Mouse (Mus musculus) spleen, postnatal 0 days (tissue): ENCODE results near the gene Acmsd. TPM values are rescaled to one million over a fixed set of nuclear protein-coding genes. Genes with fewer than 3 reads are reported as not detected.

Experiments used
- polyA plus RNA-seq: library from polyadenylated mRNA; unstranded; fragments of >200 nt; fragmentation: Nextera tagmentation; extraction: Ambion mirVana; gene quantifications from 2 replicates; pipeline ENCODE4 v1.2.1, GENCODE M21; 2015

Acmsd gene
- 4.5 and 5.6 TPM in 2 replicates for polyA plus RNA-seq

DNA sequence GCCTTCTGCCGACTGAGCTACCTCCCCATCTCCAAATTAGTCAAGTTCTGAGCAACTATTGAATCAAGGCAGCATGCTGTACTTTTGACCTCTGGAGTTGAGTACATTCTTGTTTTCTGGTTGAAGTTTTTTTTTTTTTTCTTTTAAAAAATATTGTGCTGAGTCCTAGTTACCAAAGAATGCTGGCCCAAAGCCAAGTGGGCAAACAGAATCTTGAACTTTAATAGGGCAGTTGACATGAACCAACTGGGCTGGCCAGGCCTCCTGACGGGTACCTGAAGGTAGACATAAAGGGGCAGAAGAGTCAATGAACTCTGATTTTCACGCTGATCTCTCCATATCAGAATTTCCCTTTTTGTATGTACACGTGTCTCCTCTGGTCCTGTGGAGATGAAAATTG is at the start of gene Acmsd:
Gene Acmsd (plus strand): TSS at position 318 of the 400 bp plus-strand sequence.

DNA sequence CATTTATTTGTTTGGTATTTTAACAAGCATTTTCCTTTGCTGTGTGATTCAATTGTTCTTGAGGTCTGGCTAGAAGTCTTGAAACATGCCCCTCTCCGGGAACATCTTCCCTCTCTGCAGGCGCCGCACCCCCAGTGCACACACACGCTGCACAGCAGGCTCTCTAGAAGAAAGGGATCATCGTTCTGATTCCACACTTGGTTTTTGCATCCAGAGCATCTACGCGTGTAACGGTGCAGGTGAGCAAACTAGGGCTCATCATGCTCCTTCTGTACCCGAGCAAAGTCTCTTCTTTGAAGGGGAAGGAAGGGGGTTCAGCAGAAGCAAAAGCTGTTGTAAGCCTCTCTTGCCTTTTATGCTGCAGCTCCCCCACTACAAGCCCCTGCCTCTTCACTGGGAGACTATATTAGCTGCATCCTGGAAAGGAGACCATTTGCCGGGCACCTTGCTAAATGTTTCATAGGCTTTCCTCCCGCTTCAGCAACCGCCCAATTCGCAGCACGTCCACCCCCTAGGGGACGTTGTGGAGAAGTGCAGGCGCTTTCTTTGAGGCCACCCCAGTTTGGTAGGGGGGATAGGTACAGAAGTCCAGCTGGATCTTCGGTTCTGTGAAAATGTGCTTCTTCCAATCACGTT is 49.6 kb upstream of the Acmsd start, which contains the start of gene Tmem163:
Gene Tmem163 (minus strand): TSS at position 51 of the 636 bp plus-strand sequence.

DNA sequence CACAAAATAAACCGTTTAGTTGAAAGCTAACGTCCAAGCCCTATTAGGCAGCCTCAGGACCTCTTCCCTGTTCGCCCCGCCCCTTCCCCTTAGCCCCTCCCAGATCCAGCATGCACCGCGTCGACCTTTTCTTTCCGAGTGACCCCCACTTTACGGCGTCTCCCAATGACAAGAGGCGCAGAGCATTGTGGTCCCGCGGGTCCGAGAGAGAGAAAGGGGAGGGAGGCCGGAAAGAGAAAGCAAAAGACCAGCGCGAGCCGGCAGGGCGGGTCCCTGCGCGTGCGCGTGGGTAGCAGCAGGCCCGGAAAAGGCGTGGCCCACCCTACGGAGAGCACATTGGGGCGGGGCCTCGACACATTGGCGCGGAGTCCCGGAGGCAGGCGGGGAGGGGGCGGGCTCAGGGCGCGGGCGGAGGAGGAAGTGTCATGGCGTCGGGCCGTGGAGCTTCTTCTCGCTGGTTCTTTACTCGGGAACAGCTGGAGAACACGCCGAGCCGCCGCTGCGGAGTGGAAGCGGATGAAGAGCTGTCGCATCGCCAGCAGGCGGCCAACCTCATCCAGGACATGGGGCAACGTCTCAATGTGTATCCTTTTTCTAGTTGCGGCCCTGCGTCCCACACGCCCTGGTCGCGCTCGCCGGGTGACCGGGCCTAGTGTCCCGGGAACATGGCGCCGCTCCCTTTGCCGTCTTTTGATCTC is 44.7 kb downstream of the Acmsd start, which contains the start of gene Ccnt2:
Gene Ccnt2 (plus strand): TSS at position 362 of the 698 bp plus-strand sequence.

Other genes starting within 250 kb of the Acmsd start
- 0.87 and 0.91 TPM in 2 replicates for gene Tmem163, start 49.9 kb upstream of the Acmsd start, polyA plus RNA-seq
- gene Ccnt2, start 44.8 kb downstream of the Acmsd start, polyA plus RNA-seq: 45.8 and 49.7 TPM in 2 replicates
- gene Map3k19, start 125.6 kb downstream of the Acmsd start, polyA plus RNA-seq: 0.06 TPM in 1 of 2 replicates, not detected in the other
- gene Rab3gap1, start 139.4 kb downstream of the Acmsd start, polyA plus RNA-seq: 11.2 and 12.0 TPM in 2 replicates